Mouse (Mus musculus) erythroblast, adult 5-6 weeks (primary cell): Measurements from ENCODE around the gene 1700010I14Rik. TPM values are rescaled to one million over a fixed set of nuclear protein-coding genes. Genes with fewer than 3 reads are reported as not detected.

ENCODE experiments used
- ATAC-seq: replicated peaks from 2 replicates; pipeline ENCODE4 v1.8.0; 2016; ENCODE audit warnings: moderate number of reproducible peaks, mild to moderate bottlenecking, moderate TSS enrichment, inconsistent platforms; ENCODE audit not compliant: poor library complexity, low FRiP score, severe bottlenecking
- total RNA-seq, 2 experiments: library from RNA; stranded (forward) in 1 of 2; stranded (reverse) in 1 of 2; fragments of 150-400 nt in 1 of 2; fragments of 200-764, 138-1000 nt in 1 of 2; gene quantifications; 2 replicates each; pipeline versions ENCODE4 v1.2.3 to v1.2.4; 2015 to 2017; ENCODE audit warnings: low replicate concordance in 2 of 2

1700010I14Rik gene
- total RNA-seq (2015; ENCODE audit: low replicate concordance), result 2.3 TPM in 1 of 2 replicates, not detected in the other
- total RNA-seq (2017; ENCODE audit: low replicate concordance), result 0.43 and 0.56 TPM in 2 replicates

DNA sequence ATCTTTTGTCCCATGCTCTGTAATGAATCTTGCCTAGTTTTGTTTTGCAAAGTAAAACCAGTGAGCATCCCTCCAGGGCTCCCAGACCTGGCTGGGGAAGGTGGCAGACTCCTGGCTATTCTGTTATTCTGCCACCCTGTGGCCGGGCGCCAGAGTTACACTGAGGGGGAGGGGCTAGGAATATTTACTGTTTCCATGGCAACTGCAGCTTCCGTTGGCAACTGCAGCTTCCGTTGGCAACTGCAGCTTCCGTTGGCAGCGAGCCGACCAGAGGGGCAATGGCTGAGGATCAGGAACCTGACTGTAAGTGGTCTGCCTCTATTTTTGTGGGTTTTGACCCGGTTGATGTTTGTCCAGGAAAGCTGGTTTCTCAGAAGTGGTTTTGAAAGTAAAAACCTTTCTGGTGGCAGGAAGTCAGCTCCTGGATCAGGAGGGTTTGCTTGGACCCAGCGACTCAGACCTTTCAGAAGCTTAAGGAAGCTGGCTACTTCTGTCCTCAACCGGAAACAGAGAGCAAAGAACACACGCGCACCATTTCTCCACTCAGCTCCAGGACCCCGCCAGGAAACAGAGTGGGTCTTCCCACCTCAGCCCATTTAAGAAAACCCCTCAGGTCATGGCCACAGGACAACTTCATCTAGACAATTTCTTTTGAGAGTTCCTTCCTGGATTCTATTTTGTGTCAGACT is at the start of gene 1700010I14Rik:
1700010I14Rik (plus strand) TSS at position 215 of the 689 bp plus-strand sequence.
- ATAC-seq, result no peak; the same call in 1 of the 2 replicates

DNA sequence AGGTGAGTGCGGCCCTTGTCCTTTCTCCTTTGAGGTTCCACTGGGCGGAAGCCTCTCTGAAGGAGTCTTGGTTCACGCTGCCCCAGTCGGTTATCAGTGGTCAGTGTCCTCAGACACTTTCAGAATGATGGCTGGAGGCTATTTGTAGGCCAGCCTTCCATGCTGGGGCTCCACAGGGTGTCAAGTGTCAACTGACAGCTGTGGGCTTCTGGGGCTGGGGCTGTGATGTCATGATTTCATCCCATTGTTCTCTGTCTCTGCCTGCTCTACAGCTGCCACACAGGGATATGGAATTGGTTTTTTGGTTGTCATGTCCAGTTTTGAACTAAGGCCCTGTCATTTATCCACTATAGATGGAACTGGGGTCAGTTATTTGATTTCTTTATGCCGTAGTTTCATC is 36.5 kb upstream of the 1700010I14Rik start:
- ATAC-seq, result no peak

DNA sequence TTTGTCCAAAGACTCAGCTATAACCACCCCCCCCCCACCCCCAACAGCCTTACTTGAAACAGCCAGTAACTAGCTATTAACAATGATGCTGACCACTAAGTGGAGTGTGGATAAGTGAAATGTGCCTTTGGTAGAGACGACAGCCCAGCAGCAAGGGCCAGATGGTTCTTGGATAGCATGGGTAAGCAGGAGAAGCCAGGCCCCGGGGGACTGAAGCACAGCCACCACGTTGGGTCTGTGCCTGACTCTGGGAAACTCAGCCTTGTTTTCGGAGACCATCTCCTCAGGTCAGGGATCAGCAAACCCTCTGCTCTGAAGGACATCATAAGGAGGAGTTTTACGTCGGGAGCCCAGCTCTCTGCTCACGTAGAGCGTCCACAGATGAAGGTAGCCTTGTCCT is 35.2 kb upstream of the 1700010I14Rik start:
- ATAC-seq, result no peak

DNA sequence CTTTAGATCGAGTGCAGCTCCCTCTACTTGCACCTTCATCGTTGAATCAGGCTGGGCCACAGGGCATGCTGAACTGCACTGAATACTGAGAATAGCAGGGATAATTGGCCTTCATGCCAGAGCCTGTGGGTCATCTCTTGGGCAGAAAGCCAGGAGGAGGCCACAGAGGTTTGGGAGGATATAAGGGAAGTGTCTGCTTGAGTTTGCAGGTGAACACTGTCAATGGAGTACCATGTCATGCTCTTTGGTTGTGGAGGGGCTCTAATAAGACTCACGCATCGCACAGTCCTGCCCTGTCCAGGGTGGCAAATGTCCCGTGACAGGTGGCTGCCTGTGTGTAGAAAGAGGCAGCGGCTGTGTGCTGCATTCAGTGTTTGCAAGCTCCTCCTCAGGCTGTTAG is 30.0 kb upstream of the 1700010I14Rik start:
- no peak for ATAC-seq

DNA sequence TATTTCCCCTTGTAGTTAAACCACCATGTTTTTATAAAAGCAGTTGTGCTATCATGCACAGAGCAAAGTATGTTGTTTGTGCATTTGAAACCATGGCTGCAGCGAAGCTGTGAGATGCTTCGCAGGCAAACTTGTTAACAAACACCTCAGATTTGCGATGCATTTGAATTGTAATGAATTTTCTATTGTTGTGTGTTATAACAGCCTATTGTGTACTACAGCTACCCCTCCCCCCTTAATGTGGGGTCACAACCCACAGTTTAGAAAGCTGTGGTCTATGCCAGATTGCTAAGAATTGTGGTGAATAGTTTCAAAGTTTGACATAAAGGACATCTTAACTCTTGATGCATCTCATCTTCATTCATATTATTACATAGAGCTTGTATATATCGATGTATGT is 27.7 kb upstream of the 1700010I14Rik start:
- ATAC-seq, result no peak

DNA sequence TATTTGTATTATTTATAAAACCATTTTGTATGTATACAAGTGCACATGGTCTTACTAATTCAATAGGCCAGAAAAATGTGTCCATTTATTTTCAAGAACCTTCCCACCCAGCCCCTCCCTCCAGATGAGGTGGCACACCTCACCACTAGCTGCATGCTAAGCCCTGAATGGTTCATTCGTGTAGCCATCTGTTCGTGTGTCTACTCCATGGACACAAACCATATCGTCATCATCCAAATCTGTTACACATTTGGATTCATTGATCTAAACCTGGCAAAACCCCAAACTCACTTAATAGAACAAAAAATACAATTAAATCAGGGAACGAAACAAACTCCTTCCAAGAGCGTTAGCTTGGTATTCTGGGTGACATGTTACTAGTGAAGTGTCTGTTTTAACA is 27.0 kb upstream of the 1700010I14Rik start:
- ATAC-seq, result no peak

DNA sequence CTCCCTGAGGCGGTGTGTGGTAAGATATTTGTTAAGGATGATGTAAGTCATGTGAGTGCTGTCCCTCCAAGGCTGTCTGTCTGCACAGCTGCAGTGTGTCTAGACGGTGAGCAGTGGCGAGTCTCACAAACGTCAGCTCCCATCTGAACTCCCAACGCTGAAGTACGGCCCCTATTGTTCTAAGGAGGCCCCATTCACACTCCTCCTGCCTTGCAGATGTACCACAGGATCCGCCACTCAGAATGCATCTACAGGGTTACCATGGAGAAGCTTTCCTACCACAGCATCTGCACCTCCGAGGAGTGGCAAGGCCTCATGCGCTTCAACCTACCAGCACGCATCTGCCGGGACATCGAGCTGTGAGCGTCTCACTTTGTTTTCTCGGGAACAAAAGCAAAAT is 26.5 kb upstream of the 1700010I14Rik start:
- no peak for ATAC-seq

DNA sequence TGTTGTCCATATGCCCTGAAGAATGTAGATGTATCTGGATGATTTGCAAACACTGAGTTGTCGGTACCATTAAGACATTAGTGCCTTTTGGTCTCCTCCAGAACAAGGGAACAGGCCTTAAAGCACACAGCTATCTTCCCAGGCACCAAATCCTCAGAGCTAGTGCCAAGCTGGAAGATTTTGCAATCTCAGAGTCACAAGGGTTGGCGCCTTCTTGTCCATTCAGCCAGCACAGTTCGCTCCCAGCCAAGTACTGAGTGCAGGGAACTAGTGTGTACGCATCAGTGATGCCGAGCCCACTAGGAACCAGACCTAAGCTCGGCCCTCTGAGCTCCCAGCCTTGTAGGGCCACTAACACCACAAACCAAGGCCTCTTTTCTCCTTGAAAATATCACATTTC is 23.0 kb upstream of the 1700010I14Rik start:
- ATAC-seq, result no peak

DNA sequence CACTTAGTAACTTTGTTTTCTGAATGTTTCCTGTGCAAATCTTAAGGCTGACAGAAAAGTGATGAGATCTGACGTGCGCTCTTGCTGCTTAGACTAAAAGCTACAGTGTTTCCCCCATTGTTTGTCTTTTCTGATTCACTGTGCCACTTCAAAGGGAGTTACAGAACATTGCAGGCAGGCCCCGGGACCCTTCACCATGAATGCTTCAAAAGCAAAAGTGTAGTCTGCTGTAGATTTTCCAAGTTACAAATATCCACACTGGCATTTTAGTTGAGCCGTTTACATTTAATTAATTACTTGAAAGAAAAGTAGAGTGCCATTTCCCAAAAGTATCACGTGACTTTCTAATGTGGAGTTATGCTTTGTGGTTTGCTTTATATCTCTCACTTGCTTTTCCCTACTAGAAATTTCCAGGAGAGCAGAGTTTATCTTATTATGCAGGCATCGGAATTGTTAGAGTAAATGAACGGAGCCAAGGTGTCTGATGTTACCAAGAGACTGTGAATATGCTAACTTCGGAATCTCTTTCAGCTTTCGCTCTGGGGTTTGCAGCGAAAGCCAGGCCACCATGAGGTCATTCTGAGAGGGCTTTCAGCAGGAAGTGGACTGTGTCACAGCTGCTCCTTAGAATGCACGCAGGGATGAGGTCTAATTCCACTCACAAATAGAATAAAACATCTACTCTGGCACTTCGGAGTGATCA is 15.8 kb upstream of the 1700010I14Rik start:
- no peak for ATAC-seq

DNA sequence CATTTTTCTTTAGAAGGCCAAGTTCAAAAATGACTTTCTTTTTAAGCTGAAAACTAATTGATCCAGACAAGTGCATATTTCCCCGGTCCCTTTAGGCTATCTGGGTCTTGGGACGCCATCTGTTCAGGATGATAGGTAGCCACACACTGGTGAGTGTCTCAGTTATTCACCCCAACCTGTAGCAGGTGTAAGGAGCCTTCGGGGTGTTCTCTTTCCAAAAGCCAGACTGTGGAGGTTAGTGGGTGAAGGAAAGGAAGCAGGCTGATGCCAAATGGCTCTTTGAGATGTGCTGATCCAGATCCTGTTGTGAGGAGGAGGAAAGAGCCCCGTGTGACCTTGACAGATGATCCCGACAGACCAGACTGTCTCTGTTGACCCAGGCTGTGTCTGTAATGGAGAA is 14.8 kb upstream of the 1700010I14Rik start:
- ATAC-seq, result no peak

DNA sequence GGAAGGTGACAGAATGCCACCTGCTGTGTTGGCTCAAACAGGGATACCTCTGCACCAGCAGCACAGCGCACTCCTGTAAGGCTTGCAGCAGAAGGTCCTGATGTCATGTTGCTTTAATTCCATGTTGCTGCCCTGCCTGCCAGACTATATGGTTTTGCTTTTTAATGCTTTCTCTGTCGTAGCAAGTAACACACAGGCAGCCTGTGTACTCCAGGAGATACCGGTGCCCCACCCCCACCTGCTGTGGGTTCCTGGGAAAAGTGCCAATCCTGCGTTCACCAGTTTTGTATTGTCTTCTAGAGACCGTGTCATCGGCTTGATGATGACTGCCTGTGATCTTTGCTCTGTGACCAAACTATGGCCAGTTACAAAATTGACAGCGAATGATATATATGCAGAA is 13.7 kb upstream of the 1700010I14Rik start:
- ATAC-seq, result no peak

DNA sequence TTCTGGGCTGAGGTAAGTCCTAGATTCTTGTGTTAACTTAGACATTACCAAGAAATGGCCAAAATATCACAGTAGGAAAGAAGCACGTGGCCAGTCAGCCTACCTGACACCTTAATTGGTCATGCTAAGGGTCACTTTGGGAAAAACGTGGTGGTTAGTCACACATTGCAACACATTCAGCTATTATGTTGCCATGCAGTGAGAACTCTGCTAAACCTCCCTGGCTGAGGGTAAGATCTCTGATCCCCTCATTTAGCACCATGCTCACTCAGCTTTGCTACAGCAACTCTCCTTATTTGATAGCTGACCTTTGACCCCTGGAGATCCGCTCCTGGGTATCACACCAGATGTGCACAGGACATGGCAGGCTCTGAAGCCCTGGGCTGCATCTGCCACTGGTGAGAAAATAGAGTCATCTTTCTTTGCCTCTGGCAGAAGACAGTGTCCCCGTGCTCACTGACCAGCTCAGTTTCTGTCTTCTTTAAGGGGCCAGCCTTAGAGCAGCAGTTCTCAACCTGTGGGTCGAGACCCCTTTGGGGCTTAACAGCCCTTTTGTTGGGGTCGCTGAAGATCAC is 13.2 kb upstream of the 1700010I14Rik start:
- no peak for ATAC-seq

DNA sequence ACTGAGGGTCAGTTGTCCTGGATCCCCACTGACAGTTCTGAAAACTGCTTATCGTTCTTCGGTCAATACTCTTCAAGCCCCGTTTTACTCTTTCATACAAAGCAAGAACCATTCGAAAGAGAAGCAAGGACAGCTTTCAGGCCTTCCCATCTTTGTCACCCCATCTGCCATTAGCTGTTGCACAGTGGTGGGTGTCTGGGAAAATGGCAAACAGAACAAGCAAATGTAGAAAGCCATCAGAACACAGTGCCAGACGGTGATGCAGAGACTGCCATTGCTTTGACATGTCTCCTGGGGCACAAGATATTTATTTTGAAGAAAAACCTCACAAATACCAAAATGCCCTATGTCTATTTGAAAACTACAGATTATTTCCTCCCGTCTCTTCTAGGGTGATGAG is 11.4 kb upstream of the 1700010I14Rik start:
- no peak for ATAC-seq

DNA sequence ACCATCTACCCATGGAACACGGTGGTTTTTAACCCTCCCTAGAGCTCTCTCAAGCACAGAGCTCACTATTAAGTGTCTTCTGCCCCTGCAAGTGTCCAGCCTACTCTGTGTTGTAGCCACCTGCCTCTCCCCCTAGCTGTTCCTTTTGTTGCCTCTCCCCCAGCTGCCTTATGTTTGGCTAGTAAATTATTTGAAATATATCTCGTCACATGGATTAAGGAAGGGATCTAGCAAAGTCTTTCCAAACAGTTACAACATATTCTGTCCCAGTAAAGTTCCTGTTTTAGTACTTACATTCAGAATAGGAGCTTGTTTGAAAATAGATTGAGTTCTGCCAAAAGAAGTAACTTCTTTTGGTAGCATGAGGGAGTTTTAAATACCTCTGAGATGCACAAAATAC is 10.9 kb upstream of the 1700010I14Rik start:
- no peak for ATAC-seq

DNA sequence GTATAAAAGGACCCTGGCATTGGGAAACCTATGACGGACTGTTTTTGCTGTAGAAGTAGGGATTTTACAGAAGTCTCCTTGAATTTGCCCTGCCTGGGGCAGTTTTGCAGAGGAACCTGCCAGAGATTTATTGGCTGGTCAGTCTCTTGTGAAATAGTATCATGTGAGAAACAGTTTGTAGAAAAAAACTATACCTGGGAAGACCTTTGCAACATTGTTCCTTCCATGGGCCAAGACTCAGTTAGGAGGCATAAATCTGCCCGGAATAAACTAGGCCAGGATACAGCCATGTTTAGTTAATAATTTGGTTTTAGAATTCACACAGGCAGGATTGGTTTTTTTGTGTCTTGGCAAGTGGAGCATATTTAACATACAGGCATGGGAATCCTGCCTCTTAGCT is 4.6 kb upstream of the 1700010I14Rik start:
- no peak for ATAC-seq

DNA sequence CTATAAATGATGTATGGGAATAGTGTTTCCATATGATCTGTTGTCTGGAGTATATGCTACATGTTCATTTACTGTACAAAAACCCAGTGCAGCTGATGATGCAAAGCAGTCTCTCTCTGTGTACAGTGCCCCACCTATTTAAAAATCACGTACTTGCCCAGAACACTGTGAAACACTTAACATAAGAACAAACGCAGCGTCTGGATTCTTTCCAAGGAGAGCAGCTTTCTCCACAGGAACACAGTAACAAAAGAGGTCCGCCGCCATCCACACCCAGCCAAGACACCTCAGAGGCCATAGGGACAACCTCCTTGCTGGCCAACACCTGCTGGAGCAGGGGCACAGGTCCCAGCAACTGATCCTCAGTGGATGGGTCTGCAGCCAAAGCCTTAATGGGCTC is 2.4 kb upstream of the 1700010I14Rik start:
- no peak for ATAC-seq

DNA sequence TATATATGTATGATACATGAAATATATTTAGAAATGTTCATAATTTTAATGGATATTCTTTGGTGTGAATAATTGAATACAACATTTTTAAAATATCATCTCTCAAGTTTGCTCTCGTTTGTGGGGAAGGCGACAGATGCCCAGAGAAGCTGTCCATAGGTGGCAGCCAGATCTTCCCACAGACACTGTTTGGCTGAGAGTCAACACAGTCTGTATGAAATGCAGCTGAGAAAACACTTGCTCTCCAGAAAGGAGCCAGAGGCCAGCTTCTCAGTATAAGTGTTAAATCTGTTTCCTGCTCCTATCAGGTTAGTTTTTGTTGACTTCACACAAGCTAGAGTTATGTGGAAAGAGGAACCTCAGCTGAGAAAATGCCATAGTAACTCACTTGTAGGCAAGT is 1.6 kb upstream of the 1700010I14Rik start:
- no peak for ATAC-seq

DNA sequence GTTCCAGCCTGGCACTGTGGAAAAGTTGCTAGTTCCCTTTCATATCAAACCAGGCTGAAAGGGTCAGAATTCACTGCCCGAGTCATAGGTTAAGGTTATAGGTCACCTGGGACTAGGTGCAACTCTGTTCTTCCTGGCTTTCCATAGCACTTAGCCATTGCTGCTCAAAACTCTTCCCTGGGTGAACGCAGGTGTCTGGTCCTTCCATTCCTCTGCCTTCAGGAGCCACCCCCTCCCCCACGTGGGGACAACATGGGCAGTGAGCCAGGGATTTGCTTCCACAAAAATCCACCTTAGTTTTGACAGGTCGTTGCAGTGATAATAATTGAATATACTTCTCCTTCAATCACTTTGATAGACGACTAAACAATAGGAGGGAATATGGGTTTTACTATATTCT is 764 bp upstream of the 1700010I14Rik start:
- no peak for ATAC-seq

DNA sequence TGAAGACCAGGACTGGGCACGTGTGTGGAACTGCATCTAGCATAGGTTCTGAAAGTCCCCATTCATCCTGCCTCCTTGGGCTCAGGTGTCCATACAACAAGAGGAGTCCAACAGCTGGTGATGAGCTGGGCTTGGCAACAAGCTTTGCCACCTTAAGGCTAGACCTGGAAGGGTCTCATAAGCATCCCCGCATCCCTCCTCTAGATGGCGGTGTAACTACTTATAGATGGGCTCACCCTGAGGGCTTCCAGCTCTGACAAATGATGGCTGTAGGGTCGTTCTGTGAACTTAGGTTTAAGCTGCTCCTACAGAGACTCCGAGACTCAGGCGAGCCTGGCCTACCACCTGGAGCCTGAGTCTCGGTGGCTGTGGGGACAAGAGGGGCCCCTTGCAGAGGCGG is 3.0 kb downstream of the 1700010I14Rik start:
- no peak for ATAC-seq

DNA sequence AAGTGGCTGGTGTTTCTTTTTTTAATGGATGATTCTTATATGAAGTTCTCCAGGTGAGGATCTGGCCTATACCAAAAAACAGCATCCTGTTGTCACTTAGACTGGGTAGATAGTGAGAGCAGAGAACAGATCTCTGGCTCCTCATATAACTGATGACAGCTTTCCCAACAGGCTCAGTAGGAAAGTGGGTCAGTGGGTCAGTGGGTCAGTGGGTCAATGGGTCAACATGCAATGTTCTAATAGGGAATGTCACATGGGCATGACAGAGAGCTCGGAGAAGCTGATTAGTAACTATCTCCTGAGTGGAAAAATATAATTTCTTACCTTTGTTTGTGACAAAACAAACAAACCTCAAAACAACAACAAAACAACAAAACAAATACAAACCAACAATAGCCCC is 7.2 kb downstream of the 1700010I14Rik start:
- ATAC-seq, result no peak

DNA sequence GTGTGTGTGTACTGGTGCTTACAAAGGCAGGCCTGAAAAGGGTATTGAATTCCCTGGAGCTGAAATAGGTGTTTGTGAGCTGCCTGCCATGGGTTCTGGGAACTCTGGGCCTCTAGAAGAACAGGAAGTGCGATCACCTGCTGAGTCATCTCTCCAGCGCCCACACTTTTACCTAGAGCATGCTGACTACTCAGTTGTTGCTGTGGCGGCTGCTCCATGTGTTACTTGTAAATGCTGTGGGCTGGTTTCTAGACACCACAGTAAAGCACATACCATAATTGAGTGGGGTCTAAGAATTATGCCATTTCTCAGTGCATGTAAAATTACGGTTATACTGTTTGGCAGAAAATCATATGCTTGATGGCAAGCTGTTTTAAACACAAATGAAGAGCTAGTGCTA is 14.3 kb downstream of the 1700010I14Rik start:
- no peak for ATAC-seq
